Mouse (Mus musculus) liver, embryonic 14.5 days (tissue): ENCODE data around the gene Prkcq. TPM values are rescaled to one million over a fixed set of nuclear protein-coding genes. Genes with fewer than 3 reads are reported as not detected.

Experiments
- ATAC-seq: fragments of 200-750 bp; cut with Nextera tagmentation; 2 replicates; pipeline ENCODE4 v1.8.0; 2017; ENCODE audit warnings: moderate number of reproducible peaks, mild to moderate bottlenecking, moderate library complexity; ENCODE audit not compliant: insufficient read depth
- DNase-seq, 3 experiments: peaks; one replicate each; pipeline ENCODE4 v3.0.0-alpha.2; 2012 to 2013; ENCODE audit warnings: low read depth in 3 of 3, low spot score in 3 of 3
- H3K27ac ChIP-seq: fragments of 300-500 bp; sonication (generic); 2 replicates; pipeline ENCODE4 v1.5.1; 2014; ENCODE audit warnings: moderate library complexity, mild to moderate bottlenecking, control low read depth, inconsistent platforms
- H3K27me3 ChIP-seq: fragments of 300-500 bp; sonication (generic); 2 replicates; pipeline ENCODE4 v1.6.1; 2014; ENCODE audit warnings: mild to moderate bottlenecking, low read length, moderate library complexity; ENCODE audit not compliant: control insufficient read depth, insufficient read depth
- H3K36me3 ChIP-seq: fragments of 300-500 bp; sonication (generic); replicated peaks from 2 replicates; pipeline ENCODE4 v1.6.1; 2014; ENCODE audit warnings: low read depth; ENCODE audit not compliant: control insufficient read depth, insufficient read depth
- H3K4me1 ChIP-seq, 2 experiments: fragments of 200-500 bp in 1 of 2; fragments of 300-500 bp in 1 of 2; sonication (generic) in 1 of 2; replicated peaks; 2 replicates each; pipeline ENCODE4 v1.6.1; 2012 to 2014; ENCODE audit warnings: antibody characterized with exemption in 1 of 2, inconsistent platforms in 1 of 2, low read length in 1 of 2; ENCODE audit not compliant: control insufficient read depth in 2 of 2, insufficient read depth in 2 of 2
- H3K4me2 ChIP-seq: fragments of 300-500 bp; sonication (generic); 2 replicates; pipeline ENCODE4 v1.6.1; 2014; ENCODE audit warnings: low read depth, mild to moderate bottlenecking, control low read depth, moderate library complexity
- H3K4me3 ChIP-seq, 2 experiments: fragments of 200-500 bp in 1 of 2; fragments of 300-500 bp in 1 of 2; sonication (generic) in 1 of 2; 2 replicates each; pipeline ENCODE4 v1.5.1; 2012 to 2014; ENCODE audit warnings: low read depth in 2 of 2, low read length in 2 of 2, mild to moderate bottlenecking in 2 of 2, control low read depth in 1 of 2, inconsistent platforms in 1 of 2, moderate library complexity in 1 of 2; ENCODE audit not compliant: insufficient read depth in 1 of 2
- H3K9ac ChIP-seq: fragments of 300-500 bp; sonication (generic); replicated peaks from 2 replicates; pipeline ENCODE4 v1.6.1; 2014; ENCODE audit warnings: mild to moderate bottlenecking, control low read depth, moderate library complexity
- H3K9me3 ChIP-seq: fragments of 300-500 bp; sonication (generic); 2 replicates; pipeline ENCODE4 v1.6.1; 2016; ENCODE audit warnings: low read length, mixed read lengths; ENCODE audit not compliant: control insufficient read depth
- CTCF ChIP-seq: IDR thresholded peaks from 2 replicates; pipeline ENCODE4 v1.5.1; 2016; ENCODE audit warnings: antibody characterized with exemption, low read depth, control low read depth
- EP300 ChIP-seq: IDR thresholded peaks from 2 replicates; pipeline ENCODE4 v1.6.1; 2016; ENCODE audit warnings: antibody characterized with exemption, low read depth
- WGBS: fragments of 180-500 bp; shearing (Covaris S2); extraction: QIAGEN DNeasy Blood & Tissue Kit; methylation state at CpG from one replicate; pipeline ENCODE4 v1.1.7; 2014; ENCODE audit not compliant: insufficient replicate concordance; 5-methylcytosine and 5-hydroxymethylcytosine counted together
- polyA plus RNA-seq, 2 experiments: library from polyadenylated mRNA; depleted of rRNA in 1 of 2; stranded (reverse) in 1 of 2; unstranded in 1 of 2; fragments of >200 nt; fragmentation: Nextera tagmentation in 1 of 2; extraction: Ambion mirVana in 1 of 2; gene quantifications; 2 replicates each; pipeline versions ENCODE4 v1.2.1 to v1.2.3; 2012 to 2014

Gene Prkcq
- polyA plus RNA-seq, 2 experiments, result 2.1 to 3.4 TPM

GRCm38 (mm10) chr2:11210241-11210916 is 38.5 kb downstream of the Prkcq start:
- ATAC-seq, result no peak

GRCm38 (mm10) chr2:11211961-11212562 is 40.2 kb downstream of the Prkcq start:
- H3K36me3 ChIP-seq, result no peaks in the 10 kb centered on the region
- H3K27me3 ChIP-seq, result no peaks in the 10 kb centered on the region
- ATAC-seq (no peak), DNase-seq (no peak)
- H3K27ac ChIP-seq, result no peak overlapping the region
- no peaks in the 10 kb centered on the region for H3K9me3 ChIP-seq
- H3K4me2 ChIP-seq, result no peak overlapping the region
- TF ChIP-seq EP300, result no peak
- TF ChIP-seq CTCF, result no peak
- H3K4me1 ChIP-seq, result peaks cover 0 to 30% of the 10 kb centered on the region in 2 experiments; a peak in 2 of 4 replicates
- 48% methylated on average over 7 of the region's 7 CpGs for WGBS
- H3K9ac ChIP-seq, result no peak overlapping the region
- H3K4me3 ChIP-seq, result no peak overlapping the region

More at GRCm38 (mm10) chr2:11210241-11210916, 38.5 kb downstream of the Prkcq start:
- Histone ChIP-seq H3K4me3 (no peak overlapping the region), H3K27ac (no peak overlapping the region), H3K27me3 (no peaks in the 10 kb centered on the region), H3K4me1 (peaks cover 0 to 29% of the 10 kb centered on the region in 2 experiments; a peak in 2 of 4 replicates), H3K9ac (no peak overlapping the region), H3K4me2 (no peak overlapping the region), H3K9me3 (no peaks in the 10 kb centered on the region), H3K36me3 (no peaks in the 10 kb centered on the region)
- WGBS, result 22% methylated on average over 8 of the region's 8 CpGs
- TF ChIP-seq EP300 (no peak), CTCF (no peak)
- DNase-seq, result no peak

- Histone ChIP-seq H3K4me3 (no peak overlapping the region), H3K9me3 (no peaks in the 10 kb centered on the region), H3K4me1 (peaks cover 0 to 19% of the 10 kb centered on the region in 2 experiments), H3K9ac (no peak overlapping the region), H3K27me3 (no peaks in the 10 kb centered on the region), H3K27ac (no peak overlapping the region), H3K4me2 (no peak overlapping the region), H3K36me3 (no peaks in the 10 kb centered on the region)
- TF ChIP-seq EP300 (no peak), CTCF (no peak)
- no peak for DNase-seq
- 68% methylated on average over 4 of the region's 4 CpGs for WGBS
- no peak for ATAC-seq
Observed at GRCm38 (mm10) chr2:11216421-11216820, 44.5 kb downstream of the Prkcq start.

- no peaks in the 10 kb centered on the region for H3K36me3 ChIP-seq
- no peak overlapping the region for H3K9ac ChIP-seq
- DNase-seq, result no peak
- H3K4me3 ChIP-seq, result no peak overlapping the region
- WGBS, result 53% methylated on average over 5 of the region's 5 CpGs
- no peak overlapping the region for H3K27ac ChIP-seq
- peaks cover 0 to 16% of the 10 kb centered on the region in 2 experiments for H3K4me1 ChIP-seq
- no peak overlapping the region for H3K4me2 ChIP-seq
- no peaks in the 10 kb centered on the region for H3K9me3 ChIP-seq
- ATAC-seq, result no peak
- TF ChIP-seq CTCF, result no peak
- no peak for TF ChIP-seq EP300
- no peaks in the 10 kb centered on the region for H3K27me3 ChIP-seq
Observed at GRCm38 (mm10) chr2:11216847-11217246, 44.9 kb downstream of the Prkcq start.

GRCm38 (mm10) chr2:11218122-11218521 is 46.2 kb downstream of the Prkcq start:
- ATAC-seq (peak; percentile 50; the same call in 1 of the 2 replicates), DNase-seq (peak in 1 of 3 experiments; percentile 44)
- 14% methylated on average over 5 of the region's 5 CpGs for WGBS

More at GRCm38 (mm10) chr2:11218122-11218521, 46.2 kb downstream of the Prkcq start:
- H3K9ac ChIP-seq, result no peak overlapping the region
- H3K9me3 ChIP-seq, result no peaks in the 10 kb centered on the region
- no peaks in the 10 kb centered on the region for H3K27me3 ChIP-seq
- H3K36me3 ChIP-seq, result no peaks in the 10 kb centered on the region
- no peak overlapping the region for H3K4me2 ChIP-seq
- H3K27ac ChIP-seq, result no peak overlapping the region
- TF ChIP-seq EP300, result no peak
- no peak for TF ChIP-seq CTCF
- peaks cover 0 to 16% of the 10 kb centered on the region in 2 experiments for H3K4me1 ChIP-seq
- H3K4me3 ChIP-seq, result no peak overlapping the region
